15 mouse cellular contexts compared by ENCODE assay signal in the genomic region with DNA sequence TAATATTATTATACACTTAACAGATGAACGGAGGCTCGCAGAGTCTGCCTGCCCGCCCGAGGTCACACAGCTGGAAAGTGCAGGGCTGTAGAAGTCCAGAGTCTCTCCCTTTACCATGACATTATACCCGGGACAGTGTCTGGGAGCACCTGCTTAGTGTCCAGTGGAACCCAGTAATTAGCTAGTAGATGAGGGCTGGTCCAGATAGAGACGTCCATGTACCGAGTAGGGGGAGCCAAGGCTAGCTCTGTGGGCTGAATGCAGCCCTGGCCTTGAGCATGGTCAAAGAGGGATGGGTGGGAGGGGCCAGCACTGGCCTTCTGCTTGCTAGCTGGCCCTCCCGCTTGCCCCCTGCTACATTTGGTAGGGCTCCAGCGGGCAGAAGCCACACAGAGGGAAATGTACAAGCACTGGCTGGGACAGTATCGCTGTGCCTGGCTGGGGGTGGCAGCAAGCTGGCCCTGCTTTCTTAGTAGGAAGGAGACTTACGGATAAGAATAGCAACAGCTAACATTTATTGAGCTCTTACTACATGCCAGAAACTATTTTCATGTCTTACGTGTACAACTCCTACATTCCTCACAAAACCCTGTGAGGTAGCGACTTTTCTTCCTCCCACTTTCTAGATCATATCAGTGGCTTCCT. TPM values are rescaled to one million over a fixed set of nuclear protein-coding genes. Genes with fewer than 3 reads are reported as not detected.
DNase-seq lines count a peak whose midpoint lies in the region; TF ChIP-seq lines count a peak whose summit lies in the region.
"Had no signal": no experiment of that assay in that cellular context is flagged by ENCODE, and none has a peak within 500 bp of the region (broad histone marks: within the 10 kb centered on the region; RNA-seq: fewer than 3 reads in every experiment).

No protein-coding gene starts in this region.

- intact Hi-C loops in gastrocnemius, adult 2 months (cut with DNase I), result no loop called here

- no peak for TF ChIP-seq CTCF in gastrocnemius, adult 2 months (IDR thresholded peaks at IDR 0.05)

- H3K4me3 ChIP-seq in gastrocnemius, adult 2 months, result no peak overlapping the region
- H3K4me3 ChIP-seq: embryonic facial prominence, embryonic 13.5 days; forebrain, embryonic 10.5 days; hindbrain, embryonic 10.5 days; liver, embryonic 13.5 days; megakaryocyte, embryonic 14.5 days had no signal

- peak; percentile 58 for DNase-seq in adrenal gland, adult 2 months
- DNase-seq in adrenal gland, adult 18-20 months (ENCODE audit: low spot score in 2 of 2), result no peak
- peak; percentile 41 to 55 for DNase-seq in left cerebral cortex, adult 18-20 months (ENCODE audit: low spot score in 2 of 2)
- no peak for DNase-seq in left cerebral cortex, adult 11 months (ENCODE audit: low spot score)
- DNase-seq in adrenal gland, postnatal 36 days, result peak; percentile 55 to 58
- peak; percentile 90 for DNase-seq in cerebellum, adult 9-11 months
- no peak for DNase-seq in gastrocnemius, adult 2 months
- DNase-seq in lung, adult 18-20 months, result no peak
- DNase-seq: liver, embryonic 13.5 days; lung, postnatal 10 days; spleen, adult 18-20 months had no signal

- H3K27ac ChIP-seq in gastrocnemius, adult 2 months, result no peak overlapping the region
- H3K27ac ChIP-seq: embryonic facial prominence, embryonic 13.5 days; forebrain, embryonic 10.5 days; hindbrain, embryonic 10.5 days; liver, embryonic 13.5 days had no signal

RNA-seq across cellular contexts. Expression of gene Epb41l1, which starts 57.5 kb away (rescaled TPM):
- 10 to 100 TPM; 81.4 to 93.4 TPM for total RNA-seq in adrenal gland, adult 2 months (2021)
- 52.0 and 52.7 TPM in 2 replicates for polyA plus RNA-seq in adrenal gland, adult 2 months (2012; rRNA removed)
- total RNA-seq in adrenal gland, adult 18-20 months (2021), result 10 to 100 TPM; 67.0 to 75.9 TPM
- total RNA-seq in left cerebral cortex, adult 18-20 months (2021), result 100 to 1,000 TPM; 364 to 365 TPM
- 10 to 100 TPM; 49.7 to 67.5 TPM for total RNA-seq in adrenal gland, postnatal 36 days (2021)
- 1 to 10 TPM; 3.8 to 4.6 TPM for total RNA-seq in gastrocnemius, adult 2 months (2021)

Comparison
In these comparisons a context has a peak if more than half of its experiments do, and no peak if none do; other contexts are left out.
1. DNase-seq: peak in adrenal gland, adult 2 months (single experiment), left cerebral cortex, adult 18-20 months (2 of 2), adrenal gland, postnatal 36 days (2 of 2) and cerebellum, adult 9-11 months (single experiment); none in adrenal gland, adult 18-20 months (0 of 2), left cerebral cortex, adult 11 months (single experiment), gastrocnemius, adult 2 months (single experiment) and lung, adult 18-20 months (0 of 2).
2. RNA of gene Epb41l1, which starts 57.5 kb away (total RNA-seq): 364 to 365 TPM in left cerebral cortex, adult 18-20 months, 81.4 to 93.4 TPM in adrenal gland, adult 2 months, 67.0 to 75.9 TPM in adrenal gland, adult 18-20 months and 49.7 to 67.5 TPM in adrenal gland, postnatal 36 days; 3.8 to 4.6 TPM in gastrocnemius, adult 2 months; every median in the first group is over 4 times any median in the second.